Mouse (Mus musculus): ENCODE measurements around the gene Rpl29.

DNA sequence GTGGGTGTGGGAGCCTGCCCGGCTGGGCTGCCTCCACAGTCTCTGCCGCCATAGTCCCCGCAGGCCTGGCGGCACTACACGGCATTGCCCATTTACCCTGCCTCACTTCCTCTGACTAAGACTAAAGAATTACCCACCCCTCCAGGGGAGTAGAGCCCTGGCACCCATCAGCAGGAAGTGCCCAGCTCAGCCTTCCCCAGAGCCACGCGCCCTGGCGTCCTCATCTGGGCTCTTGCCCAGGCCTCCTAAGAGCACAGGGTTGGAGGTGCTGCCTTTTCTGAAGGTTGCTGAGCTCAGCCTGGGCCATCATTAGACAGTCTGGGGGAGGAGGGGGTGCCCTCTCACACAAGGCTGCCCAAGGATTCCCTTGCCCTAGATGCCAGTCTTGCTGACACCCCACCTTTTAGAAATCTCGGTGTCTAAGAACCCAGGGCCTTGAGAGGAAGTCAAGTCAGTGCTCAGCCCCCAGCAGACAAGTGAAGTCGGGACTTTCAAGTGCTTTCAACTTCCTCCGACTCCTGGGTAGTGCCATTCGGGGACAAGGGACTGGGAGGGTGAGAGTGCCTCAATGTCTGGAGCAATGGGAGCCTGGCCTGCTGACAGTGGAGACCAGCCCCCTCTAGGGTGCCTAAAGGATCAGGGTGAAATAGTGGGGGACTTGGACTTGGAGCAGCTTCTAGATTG, 42.9 kb upstream of the Rpl29 start:
- no peak for TF ChIP-seq POLR2A (IDR thresholded peaks at IDR 0.05; ENCODE audit: insufficient read depth, low read length)
- TF ChIP-seq CTCF (IDR thresholded peaks at IDR 0.05; ENCODE audit: low read depth, low read length), result no peak
- TF ChIP-seq EP300 (IDR thresholded peaks at IDR 0.05; ENCODE audit: insufficient read depth, low read depth, low read length), result no peak
